Mouse (Mus musculus) retina, postnatal 1 day (tissue): ENCODE measurements around the gene Zmiz1.

ENCODE experiments used
- DNase-seq: peaks from one replicate; pipeline ENCODE4 v3.0.0-alpha.2; 2012

The Zmiz1 gene

GRCm38 (mm10) chr14:25539493-25540116, 80.6 kb downstream of the Zmiz1 start:
- no peak for DNase-seq

- DNase-seq = no peak
Measured at GRCm38 (mm10) chr14:25540172-25540571, 81.2 kb downstream of the Zmiz1 start.

DNA sequence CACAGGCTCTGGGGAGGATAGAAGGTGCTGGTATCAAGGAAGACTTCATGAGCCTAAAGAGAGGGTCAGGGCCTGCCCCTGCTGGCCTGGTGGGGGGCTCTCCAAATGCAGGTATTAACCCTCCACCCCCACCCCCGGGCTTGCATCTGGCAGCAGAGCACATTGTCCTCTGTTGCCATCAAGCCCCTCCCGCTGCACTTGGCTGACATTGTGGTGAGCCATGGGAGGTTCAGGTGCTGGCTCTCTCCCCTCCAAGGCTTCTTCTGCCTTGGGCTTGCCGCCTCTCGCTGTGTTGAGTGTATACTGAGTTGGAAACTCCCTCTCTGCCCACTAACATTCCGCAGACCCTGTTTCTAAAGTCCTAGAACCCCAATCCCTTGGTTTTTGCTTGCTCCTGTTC, 82.2 kb downstream of the Zmiz1 start:
- DNase-seq = no peak

- DNase-seq = no peak
Measured at GRCm38 (mm10) chr14:25543098-25543497, 84.1 kb downstream of the Zmiz1 start.

DNA sequence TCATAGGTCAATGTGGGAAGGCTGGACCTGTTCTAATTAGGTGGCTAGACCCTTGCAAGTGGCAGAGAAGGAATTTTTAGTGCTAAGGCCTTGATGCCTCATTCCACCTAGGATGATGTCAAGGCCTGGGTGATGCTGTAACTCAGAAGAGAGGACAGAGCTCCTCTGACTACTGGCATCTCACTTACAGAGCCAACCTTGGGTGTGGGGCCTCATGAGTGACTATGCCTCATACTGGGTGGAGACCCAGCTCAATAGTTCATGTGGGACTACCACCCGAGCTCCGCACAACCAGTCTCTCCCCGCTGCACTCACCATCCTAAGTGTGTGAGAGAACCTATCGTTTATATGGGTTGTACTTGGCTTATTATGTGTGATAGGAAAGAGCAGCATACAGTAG, 84.9 kb downstream of the Zmiz1 start:
- DNase-seq = no peak

DNA sequence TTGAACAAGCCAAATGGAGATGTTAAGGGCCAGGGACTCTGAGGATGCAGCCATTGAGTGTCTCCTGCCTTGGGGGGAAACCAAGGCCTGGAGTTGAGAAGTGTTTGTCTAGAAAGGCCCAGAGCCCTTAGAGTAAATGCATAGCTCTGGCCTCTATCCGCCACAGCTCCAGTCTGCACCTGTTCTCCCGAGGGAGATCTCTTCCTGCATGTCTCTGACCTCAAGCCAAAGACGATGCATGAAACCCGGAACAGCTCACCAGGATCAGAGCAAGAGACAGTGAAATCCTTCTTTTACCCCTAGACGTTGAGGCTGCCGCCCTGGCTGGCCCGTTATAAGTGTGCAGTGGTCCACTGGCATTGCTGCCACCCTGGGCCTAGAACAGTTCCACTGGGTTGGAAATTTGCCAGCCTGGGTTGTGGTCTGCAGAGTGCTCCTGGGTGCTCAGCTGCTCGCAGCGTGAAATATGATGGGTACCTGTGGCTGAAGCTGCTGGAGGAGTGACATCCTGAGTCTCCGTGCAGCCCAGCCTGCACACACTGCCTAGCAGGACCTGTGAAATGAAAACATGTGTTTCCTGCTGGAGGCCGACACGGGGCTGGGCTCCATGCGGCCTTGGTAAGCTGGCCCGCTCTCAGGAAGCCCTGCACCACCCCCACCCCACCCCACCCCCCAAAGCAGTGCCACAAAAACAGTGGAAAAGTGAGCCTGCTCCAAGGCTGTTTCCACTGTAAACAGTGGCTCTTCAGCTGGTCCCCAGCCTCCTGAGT, 88.1 kb downstream of the Zmiz1 start:
- DNase-seq = no peak

DNA sequence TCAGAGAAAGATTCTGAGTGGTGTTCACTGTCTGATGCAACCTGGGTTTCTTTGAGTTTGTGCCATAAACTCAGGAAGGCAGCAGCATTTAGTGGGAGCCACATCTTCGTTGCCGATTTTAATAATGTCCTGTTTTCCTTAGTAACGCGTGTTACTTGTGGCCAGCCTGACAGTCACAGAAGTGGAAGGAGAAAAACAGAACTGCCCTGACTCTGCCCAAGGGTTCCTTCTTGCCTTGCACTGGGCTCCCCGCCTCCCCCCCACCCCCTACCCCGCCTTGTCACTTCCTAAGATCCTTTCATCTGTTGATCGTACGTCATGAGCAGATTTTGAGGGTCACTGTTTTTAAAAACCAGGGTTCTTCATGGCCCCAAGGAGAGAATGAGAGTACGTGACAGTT, 88.9 kb downstream of the Zmiz1 start:
- no peak for DNase-seq

- DNase-seq = no peak
Measured at GRCm38 (mm10) chr14:25548650-25549049, 89.7 kb downstream of the Zmiz1 start.

DNA sequence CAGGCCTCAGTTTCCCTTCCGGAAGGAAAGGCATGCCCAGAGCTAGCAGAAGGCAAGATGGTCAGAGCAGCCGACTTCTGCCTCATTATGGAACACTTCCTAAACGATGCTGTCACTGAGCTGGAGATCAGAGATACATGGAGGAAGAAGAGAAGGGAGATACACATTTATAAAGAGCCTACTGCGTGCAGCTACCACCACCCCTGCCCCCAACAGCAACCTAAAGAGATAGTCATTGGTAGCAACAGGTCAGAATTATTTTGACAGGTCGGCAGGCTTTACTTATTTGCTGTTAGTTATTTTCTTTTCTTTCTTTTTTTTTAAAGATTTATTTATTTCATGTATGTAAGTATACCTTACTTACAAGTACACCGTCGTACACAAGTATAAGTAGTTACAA, 90.1 kb downstream of the Zmiz1 start:
- no peak for DNase-seq

DNA sequence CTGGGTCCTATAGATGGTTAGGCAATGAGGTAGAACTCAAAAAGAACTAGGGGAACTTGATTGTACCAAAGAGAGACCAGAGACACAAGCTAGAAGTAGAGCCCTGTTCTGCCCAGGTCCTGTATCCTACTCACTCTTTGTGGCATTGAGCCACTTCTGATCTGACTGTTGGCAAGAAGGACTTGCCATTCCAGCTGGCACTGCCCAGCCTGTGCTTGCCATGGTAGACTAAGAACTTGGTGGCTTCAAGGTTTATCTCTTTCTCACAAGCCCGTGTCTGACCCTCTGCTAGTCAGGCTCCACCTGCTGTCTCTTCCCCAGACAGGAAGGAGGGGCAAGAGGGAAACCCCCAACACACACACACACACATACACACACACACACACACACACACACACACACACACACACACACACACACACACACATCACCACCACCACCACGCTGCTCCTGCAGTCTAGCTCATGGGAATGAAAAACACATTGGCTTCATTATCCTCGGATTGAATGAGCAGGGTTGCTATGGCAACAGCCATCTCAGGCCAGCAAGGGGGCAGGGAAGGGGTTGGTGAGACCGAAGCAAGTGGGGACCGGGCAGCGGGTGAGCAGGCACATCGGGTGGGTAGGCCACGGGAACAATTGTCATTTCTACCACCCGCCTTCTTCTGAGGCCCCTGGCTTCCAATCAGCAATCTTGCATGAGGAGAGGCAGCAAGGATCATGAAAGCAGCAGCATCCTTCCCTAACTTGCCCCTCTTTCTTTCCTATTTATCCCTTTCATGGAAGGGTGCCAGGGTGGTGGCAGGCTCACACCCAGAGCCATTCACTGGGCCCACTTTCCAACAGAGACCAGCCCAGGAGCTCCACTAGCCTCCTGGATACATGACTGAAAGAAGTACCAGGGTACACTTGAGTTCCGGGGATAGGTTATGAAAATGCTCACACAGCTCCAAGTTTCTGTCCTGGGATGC, 91.2 kb downstream of the Zmiz1 start:
- peak; percentile 93 for DNase-seq

GRCm38 (mm10) chr14:25551731-25552130, 92.7 kb downstream of the Zmiz1 start:
- peak; percentile 85 for DNase-seq

GRCm38 (mm10) chr14:25553382-25553781, 94.4 kb downstream of the Zmiz1 start:
- no peak for DNase-seq

- DNase-seq = peak; percentile 67
Measured at GRCm38 (mm10) chr14:25554781-25555180, 95.8 kb downstream of the Zmiz1 start.

DNA sequence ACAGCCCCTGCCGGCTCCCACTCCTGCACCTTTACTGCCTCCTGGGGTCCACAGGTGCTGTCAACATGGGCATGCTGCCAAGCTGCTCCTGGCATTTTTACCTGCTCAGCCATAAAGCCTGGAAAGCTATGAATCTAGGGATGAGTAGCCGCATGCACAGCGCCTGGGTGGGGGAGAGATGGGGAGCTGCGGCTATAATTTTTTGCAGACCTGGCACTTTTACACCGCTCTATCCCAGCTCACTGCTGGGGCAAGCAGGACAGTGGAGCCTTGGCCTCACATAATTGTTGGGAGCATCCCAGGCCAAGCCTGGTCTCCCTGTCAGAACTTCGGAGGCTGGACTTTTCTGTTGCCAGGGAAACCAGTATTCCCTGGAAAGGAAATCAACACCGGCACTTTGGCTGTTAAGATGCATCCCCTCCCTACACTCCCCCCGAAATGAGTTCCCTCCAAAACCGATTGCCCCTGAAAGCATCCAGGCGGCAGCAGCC, 96.4 kb downstream of the Zmiz1 start:
- peak; percentile 39 for DNase-seq

GRCm38 (mm10) chr14:25555848-25556247, 96.9 kb downstream of the Zmiz1 start:
- DNase-seq = no peak

DNA sequence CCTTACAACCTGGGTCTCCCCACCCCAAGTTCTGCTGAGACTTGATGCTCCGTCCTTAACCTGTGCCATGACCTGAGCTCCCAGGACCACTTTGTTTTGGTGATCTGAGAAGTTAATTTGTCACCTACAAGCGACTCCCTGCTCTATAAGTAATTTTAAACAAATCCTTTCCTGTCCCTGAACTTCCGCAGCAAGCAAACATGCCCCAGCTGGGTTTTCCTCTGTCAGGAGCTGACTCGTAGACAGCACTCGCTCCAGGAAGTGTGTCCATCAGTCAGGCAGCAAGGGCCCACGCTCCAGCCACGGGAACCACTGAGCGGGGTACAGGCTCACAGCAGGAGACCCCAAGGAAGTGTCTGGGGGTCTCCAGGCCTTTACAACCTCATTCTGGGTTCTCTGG, 98.0 kb downstream of the Zmiz1 start:
- no peak for DNase-seq

GRCm38 (mm10) chr14:25558479-25558878, 99.5 kb downstream of the Zmiz1 start:
- DNase-seq = no peak

GRCm38 (mm10) chr14:25559907-25560306, 100.9 kb downstream of the Zmiz1 start:
- no peak for DNase-seq

- no peak for DNase-seq
Measured at GRCm38 (mm10) chr14:25560841-25561240, 101.9 kb downstream of the Zmiz1 start.

- DNase-seq = peak; percentile 56
Measured at GRCm38 (mm10) chr14:25561716-25562115, 102.7 kb downstream of the Zmiz1 start.

GRCm38 (mm10) chr14:25562447-25562846, 103.5 kb downstream of the Zmiz1 start:
- DNase-seq = no peak

- DNase-seq = no peak
Measured at GRCm38 (mm10) chr14:25562909-25563308, 103.9 kb downstream of the Zmiz1 start.

DNA sequence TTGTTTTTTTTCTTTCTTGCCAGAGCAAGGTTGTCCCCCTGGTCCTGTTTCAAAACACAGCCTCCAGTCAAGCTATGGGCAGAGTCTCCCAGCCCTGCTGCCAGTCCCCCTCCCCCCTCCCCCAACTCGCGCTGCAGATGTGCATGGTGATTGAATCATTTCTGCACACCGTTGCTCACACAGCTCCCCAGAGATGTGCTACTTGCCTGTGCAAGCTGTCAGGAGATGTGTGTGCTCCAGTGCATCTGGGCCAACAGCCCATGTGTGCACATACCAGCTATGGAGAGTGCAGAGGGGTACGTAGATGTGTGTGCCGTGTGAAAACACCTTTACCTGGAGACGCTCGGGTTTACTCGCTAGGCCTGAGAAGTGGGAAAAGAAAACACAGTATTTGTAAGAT, 105.6 kb downstream of the Zmiz1 start:
- no peak for DNase-seq
